Mouse (Mus musculus): ENCODE measurements at regions not wholly inside any gene's neighbourhood (a gene's known extent, or its start where the extent isn't known, plus 50 kb on each side); places are given as distances from the start of the nearest gene placed in this dataset.

DNA sequence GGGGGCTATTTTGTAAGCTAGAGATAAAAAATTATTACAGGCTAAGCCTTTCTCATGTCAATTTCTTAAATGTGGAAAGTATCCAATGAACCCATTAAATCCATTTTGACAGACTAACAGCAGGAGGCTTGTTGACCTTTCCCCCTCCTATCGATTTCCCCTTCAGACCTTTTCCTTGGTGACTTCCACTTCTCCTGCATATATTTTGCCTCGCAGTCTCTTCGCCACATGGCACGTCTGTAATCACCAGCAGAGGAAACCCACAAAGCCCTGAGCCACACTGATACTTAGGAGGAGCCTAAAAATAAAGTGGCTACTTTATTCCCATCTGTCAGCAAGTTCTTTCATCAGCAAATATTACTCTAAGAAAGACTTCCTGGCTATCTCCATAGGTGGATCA is 247.5 kb upstream of the Rnf219 start:
- TF ChIP-seq POLR2A (IDR thresholded peaks at IDR 0.05; ENCODE audit: low read depth, low read length): no peak
- TF ChIP-seq CTCF (IDR thresholded peaks at IDR 0.05; ENCODE audit: extremely low read depth, insufficient read depth, insufficient read length, insufficient replicate concordance): no peak

Measured in spleen, adult 2 months (tissue).